Mouse (Mus musculus) layer of hippocampus, adult 2 months (tissue): ENCODE results near the gene Ino80d. TPM values are rescaled to one million over a fixed set of nuclear protein-coding genes. Genes with fewer than 3 reads are reported as not detected.
A peak's percentile ranks its signal among the peaks of the same experiment; 100 is the strongest.

Source experiments
- DNase-seq, 2 experiments: peaks; one replicate each; pipeline ENCODE4 v3.0.0; 2022; ENCODE audit warnings: low spot score in 2 of 2
- H3K27ac ChIP-seq: fragments of 200-600 bp; 2 replicates; pipeline ENCODE4 v1.8.1; 2022
- H3K4me3 ChIP-seq: fragments of 200-600 bp; 2 replicates; pipeline ENCODE4 v1.8.1; 2022; ENCODE audit warnings: mild to moderate bottlenecking
- CTCF ChIP-seq: fragments of 200-600 bp; conservative IDR thresholded peaks from 2 replicates; pipeline ENCODE4 v1.8.1; 2022; ENCODE audit warnings: antibody characterized with exemption, mild to moderate bottlenecking, moderate library complexity
- total RNA-seq, 2 experiments: library from RNA; stranded (reverse); gene quantifications; 2 replicates each; pipeline ENCODE4 v1.2.3; 2021

Gene Ino80d
- total RNA-seq, 2 experiments from 2014 or later = 32.9 to 33.0 TPM

GRCm38 (mm10) chr1:63005013-63005646, 109.3 kb downstream of the Ino80d start:
- Histone ChIP-seq H3K4me3 (no peak overlapping the region), H3K27ac (no peak overlapping the region)
- no peak for TF ChIP-seq CTCF
- no peak for DNase-seq

DNA sequence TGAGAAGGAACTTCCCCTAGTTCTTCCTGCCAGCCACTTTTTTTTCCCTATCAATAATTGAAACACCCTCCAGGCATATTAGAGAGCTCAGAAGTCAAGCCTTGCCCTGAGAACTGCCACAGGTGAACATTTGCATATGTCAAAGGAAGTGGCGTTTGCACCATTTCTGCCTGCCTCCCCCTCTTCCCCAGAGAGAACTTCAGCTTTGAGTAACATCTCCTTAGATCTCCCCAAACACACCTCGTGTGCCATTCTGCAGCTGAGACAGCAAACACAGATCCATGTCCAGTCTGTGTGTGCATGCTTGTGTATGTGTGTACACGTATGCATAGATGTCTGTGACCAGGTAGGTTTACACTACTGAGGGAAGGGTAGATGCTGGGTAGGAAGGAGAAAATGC, 112.6 kb downstream of the Ino80d start:
- DNase-seq = no peak
- Histone ChIP-seq H3K27ac (no peak overlapping the region), H3K4me3 (no peak overlapping the region)
- TF ChIP-seq CTCF = no peak

GRCm38 (mm10) chr1:62993348-62993747, 121.1 kb downstream of the Ino80d start:
- TF ChIP-seq CTCF = no peak
- Histone ChIP-seq H3K27ac (no peak overlapping the region), H3K4me3 (no peak overlapping the region)
- DNase-seq = no peak

- H3K27ac ChIP-seq = no peak overlapping the region
- H3K4me3 ChIP-seq = no peak overlapping the region
- DNase-seq = no peak
- no peak for TF ChIP-seq CTCF
Observed at GRCm38 (mm10) chr1:62992648-62993047, 121.8 kb downstream of the Ino80d start.

DNA sequence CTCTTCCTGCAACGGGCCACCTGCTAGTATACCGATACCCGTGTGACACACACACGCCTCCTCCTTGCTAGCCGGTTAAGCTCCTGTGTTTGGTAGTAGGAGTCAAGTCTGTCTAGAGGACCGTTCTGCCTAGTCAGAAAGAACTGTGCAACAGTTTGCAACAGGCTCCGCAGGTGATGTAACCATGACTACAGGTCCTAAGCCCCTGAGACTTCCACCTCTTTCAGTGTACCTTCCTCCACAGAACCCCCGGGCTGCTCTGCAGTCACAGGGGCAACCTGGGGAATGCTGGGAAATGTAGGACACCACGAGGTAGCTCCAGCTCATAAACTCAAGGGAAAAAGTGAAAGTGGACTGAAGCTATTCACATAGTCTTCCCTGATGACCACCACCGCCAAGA, 123.4 kb downstream of the Ino80d start:
- DNase-seq = no peak
- Histone ChIP-seq H3K27ac (no peak overlapping the region), H3K4me3 (no peak overlapping the region)
- TF ChIP-seq CTCF = no peak

- TF ChIP-seq CTCF = no peak
Observed at GRCm38 (mm10) chr1:62987561-62987960, 126.9 kb downstream of the Ino80d start.

DNA sequence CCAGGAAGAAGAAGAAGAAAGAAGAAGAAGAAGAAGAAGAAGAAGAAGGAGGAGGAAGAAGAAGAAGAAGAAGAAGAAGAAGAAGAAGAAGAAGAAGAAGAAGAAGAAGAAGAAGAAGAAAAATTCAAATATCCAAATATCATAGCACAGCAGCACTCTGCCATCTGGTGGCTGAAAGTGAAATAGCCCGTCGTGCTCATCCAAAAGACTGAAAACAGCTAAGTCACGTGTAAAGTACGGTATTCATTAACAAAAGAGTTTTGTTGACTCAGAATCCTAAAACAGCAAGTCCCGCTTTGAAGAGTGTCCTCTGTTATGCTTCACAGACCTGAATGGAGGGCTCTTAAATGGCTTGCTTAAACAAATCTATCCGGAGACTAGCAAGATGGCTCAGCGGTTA, 128.2 kb downstream of the Ino80d start:
- peak overlapping the region; percentile 38 for H3K4me3 ChIP-seq
- peak; percentile 88 for TF ChIP-seq CTCF

More at GRCm38 (mm10) chr1:62987561-62987960, 126.9 kb downstream of the Ino80d start:
- no peak for DNase-seq
- Histone ChIP-seq H3K4me3 (no peak overlapping the region), H3K27ac (no peak overlapping the region)

DNA sequence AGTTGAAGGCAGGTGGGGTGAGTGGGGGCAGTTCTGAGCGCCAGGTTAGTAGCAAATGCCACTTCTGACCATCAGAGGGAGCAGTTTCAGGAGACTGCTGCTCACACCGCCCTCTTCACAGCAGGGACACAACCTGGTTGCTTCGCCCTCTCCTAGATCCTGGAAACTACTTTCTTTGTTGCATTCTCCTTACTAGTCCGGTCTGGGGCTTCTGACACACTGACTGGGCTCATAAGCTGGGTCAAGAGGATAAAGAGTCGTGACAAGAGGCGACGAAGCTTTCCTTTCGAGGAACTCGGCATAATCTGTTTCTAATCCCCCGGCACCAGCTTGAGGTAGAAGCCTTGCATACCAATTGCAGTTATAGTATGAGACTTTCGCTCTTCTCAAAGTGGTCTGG, 129.9 kb downstream of the Ino80d start:
- TF ChIP-seq CTCF = peak; percentile 93
- DNase-seq = peak in 1 of 2 experiments; percentile 59
- no peak overlapping the region for H3K27ac ChIP-seq
- H3K4me3 ChIP-seq = peak overlapping the region; percentile 54

More for the DNA sequence above, 128.2 kb downstream of the Ino80d start:
- no peak overlapping the region for H3K27ac ChIP-seq
- peak; percentile 34 to 62 for DNase-seq

GRCm38 (mm10) chr1:62976742-62977141, 137.7 kb downstream of the Ino80d start:
- DNase-seq = no peak
- no peak for TF ChIP-seq CTCF
- H3K4me3 ChIP-seq = no peak overlapping the region
- H3K27ac ChIP-seq = no peak overlapping the region

DNA sequence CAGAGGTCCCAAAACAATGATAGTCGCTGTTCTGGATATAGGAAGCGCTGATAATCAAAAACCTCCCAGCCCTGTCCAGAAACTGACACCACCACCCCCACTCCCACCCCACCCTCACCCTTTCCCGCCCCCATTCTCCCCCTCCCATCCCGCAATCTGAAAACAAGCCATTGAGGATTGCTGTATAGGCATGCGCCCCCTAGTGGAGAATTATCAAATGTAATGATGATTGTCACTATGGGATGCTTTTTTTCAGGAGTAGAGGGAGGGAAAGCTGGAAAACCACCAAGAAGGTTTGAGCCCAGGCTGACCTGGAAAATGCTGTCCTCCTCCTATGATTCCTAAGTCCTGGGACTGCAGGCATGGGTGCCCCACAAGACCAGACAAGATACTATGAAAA, 147.6 kb downstream of the Ino80d start:
- no peak overlapping the region for H3K4me3 ChIP-seq
- peak; percentile 75 for TF ChIP-seq CTCF
- peak in 1 of 2 experiments; percentile 39 for DNase-seq
- no peak overlapping the region for H3K27ac ChIP-seq

DNA sequence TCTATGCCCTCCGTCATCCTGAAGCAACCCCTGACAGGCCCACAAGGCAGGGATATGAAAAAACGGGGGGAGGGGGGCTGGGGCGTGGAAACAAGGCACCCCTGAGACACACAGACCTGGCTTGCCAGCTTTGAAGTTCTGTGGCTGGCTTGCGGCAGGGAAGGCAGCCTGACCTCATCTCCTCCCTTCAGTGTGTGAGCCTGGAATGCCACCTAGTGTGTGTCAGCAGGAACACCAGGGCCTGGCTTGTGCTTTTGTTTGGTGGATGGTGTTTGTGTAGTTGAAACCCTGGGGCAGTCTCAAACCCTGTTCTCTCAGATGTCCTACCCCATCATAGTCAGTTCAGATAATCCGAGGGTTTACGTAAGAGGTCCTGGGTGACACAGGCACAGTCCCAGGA, 150.2 kb downstream of the Ino80d start:
- DNase-seq = peak; percentile 75 to 78
- peak; percentile 97 for TF ChIP-seq CTCF
- Histone ChIP-seq H3K27ac (no peak overlapping the region), H3K4me3 (no peak overlapping the region)

GRCm38 (mm10) chr1:62956942-62957645, 157.4 kb downstream of the Ino80d start:
- no peak for TF ChIP-seq CTCF
- no peak for DNase-seq
- Histone ChIP-seq H3K4me3 (no peak overlapping the region), H3K27ac (no peak overlapping the region)

DNA sequence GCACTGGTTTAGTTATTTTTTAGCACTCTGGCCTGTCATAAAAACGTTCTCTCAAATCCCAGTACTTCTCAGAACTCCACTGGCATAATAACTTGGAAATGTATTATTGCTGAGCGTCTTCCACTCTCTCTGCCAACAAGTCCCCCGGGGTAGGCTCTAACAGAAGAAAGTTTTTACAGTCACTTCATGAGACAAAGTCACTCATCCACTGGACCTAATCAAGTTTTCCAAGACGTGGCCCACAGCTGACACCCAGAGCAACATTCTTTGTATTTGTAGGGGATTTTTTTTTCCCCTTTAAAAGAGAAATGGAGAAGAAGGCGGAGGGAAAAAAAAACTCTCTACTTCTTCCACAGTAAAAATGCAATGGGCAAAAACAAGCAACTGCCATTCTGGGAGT, 157.9 kb downstream of the Ino80d start:
- no peak for TF ChIP-seq CTCF
- Histone ChIP-seq H3K27ac (no peak overlapping the region), H3K4me3 (no peak overlapping the region)
- no peak for DNase-seq

DNA sequence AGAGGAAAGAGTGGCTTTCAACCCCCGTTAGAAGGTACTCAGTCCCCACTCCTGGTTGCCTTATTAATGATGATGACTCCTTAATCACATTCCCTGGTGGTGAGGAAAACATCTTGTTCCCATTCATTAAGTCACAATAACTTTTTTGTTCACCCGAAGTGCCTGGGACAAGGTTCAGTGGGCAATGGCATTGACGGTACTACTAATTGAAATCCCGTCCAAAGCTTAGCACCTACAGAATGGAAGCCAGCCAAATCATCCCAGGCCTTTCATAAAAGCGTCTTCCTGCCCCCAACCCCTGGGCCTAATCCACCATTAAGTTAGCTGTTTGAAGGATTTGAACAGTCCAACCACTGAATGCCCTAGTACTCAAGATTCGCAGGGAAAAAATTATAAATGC, 159.1 kb downstream of the Ino80d start:
- Histone ChIP-seq H3K27ac (no peak overlapping the region), H3K4me3 (no peak overlapping the region)
- no peak for TF ChIP-seq CTCF
- no peak for DNase-seq
